Mouse (Mus musculus): ENCODE measurements around the gene Gabbr1. TPM values are rescaled to one million over a fixed set of nuclear protein-coding genes. Genes with fewer than 3 reads are reported as not detected.

Gene Gabbr1
- 5.8 and 6.2 TPM in 2 replicates for polyA plus RNA-seq (2015; fragmentation: Nextera tagmentation; extraction: Ambion mirVana)

- Histone ChIP-seq H3K4me1 (ENCODE audit: insufficient read depth, low read depth, low read length) (peaks cover 8% of the 10 kb centered on the region), H3K9me3 (ENCODE audit: low read length) (no peaks in the 10 kb centered on the region), H3K9ac (replicated peaks; ENCODE audit: low read depth) (peak within 1 kb of the TSS; percentile 83), H3K4me2 (replicated peaks; ENCODE audit: low read depth, low read length) (peak within 1 kb of the TSS; percentile 97), H3K4me3 (ENCODE audit: low read depth, low read length) (peak within 1 kb of the TSS; percentile 88), H3K27ac (ENCODE audit: low read length) (peak within 1 kb of the TSS; percentile 68), H3K36me3 (ENCODE audit: insufficient read depth, low read length) (no peaks in the 10 kb centered on the region), H3K27me3 (replicated peaks; ENCODE audit: insufficient read depth, low read length) (no peaks in the 10 kb centered on the region)
- WGBS, result 2% methylated on average over 45 of the region's 55 CpGs
- DNase-seq (ENCODE audit: low spot score) (peak; percentile 89), ATAC-seq (peak; percentile 93)
- TF ChIP-seq CTCF (IDR thresholded peaks at IDR 0.05) (no peak), EP300 (IDR thresholded peaks at IDR 0.05) (no peak)
Observed at GRCm38 (mm10) chr17:37045611-37046311, at the start of gene Gabbr1. Gene Gabbr1, plus strand, starts transcription at chr17:37045966.

GRCm38 (mm10) chr17:36997033-36997735, 48.6 kb upstream of the Gabbr1 start:
- DNase-seq (ENCODE audit: low spot score) (peak; percentile 86), ATAC-seq (peak; percentile 77)
- H3K27me3 ChIP-seq (replicated peaks; ENCODE audit: insufficient read depth, low read length), result no peaks in the 10 kb centered on the region
- 26% methylated on average over 7 of the region's 7 CpGs for WGBS
- no peak overlapping the region for H3K4me2 ChIP-seq (replicated peaks; ENCODE audit: low read depth, low read length)
- H3K36me3 ChIP-seq (ENCODE audit: insufficient read depth, low read length), result no peaks in the 10 kb centered on the region
- TF ChIP-seq EP300 (IDR thresholded peaks at IDR 0.05), result 0 out of 2 replicates have a peak, but pooled peaks have one; percentile 19
- TF ChIP-seq CTCF (IDR thresholded peaks at IDR 0.05), result peak; percentile 93
- no peak overlapping the region for H3K4me3 ChIP-seq (ENCODE audit: low read depth, low read length)
- no peaks in the 10 kb centered on the region for H3K4me1 ChIP-seq (ENCODE audit: insufficient read depth, low read depth, low read length)
- no peak overlapping the region for H3K9ac ChIP-seq (replicated peaks; ENCODE audit: low read depth)
- no peaks in the 10 kb centered on the region for H3K9me3 ChIP-seq (ENCODE audit: low read length)
- H3K27ac ChIP-seq (ENCODE audit: low read length), result no peak overlapping the region

- 62% methylated on average over 2 of the region's 2 CpGs for WGBS
Observed at GRCm38 (mm10) chr17:36998477-36998876, 47.3 kb upstream of the Gabbr1 start.

GRCm38 (mm10) chr17:37000863-37001262, 44.9 kb upstream of the Gabbr1 start, which contains the start of gene Zfp57:
Gene Zfp57, plus strand, starts transcription at chr17:37001163.
- H3K4me1 ChIP-seq (ENCODE audit: insufficient read depth, low read depth, low read length), result peaks cover 6% of the 10 kb centered on the region
- H3K9me3 ChIP-seq (ENCODE audit: low read length), result no peaks in the 10 kb centered on the region
- H3K4me2 ChIP-seq (replicated peaks; ENCODE audit: low read depth, low read length), result peak within 1 kb of the TSS; percentile 93
- H3K9ac ChIP-seq (replicated peaks; ENCODE audit: low read depth), result no peak within 1 kb of the TSS
- H3K36me3 ChIP-seq (ENCODE audit: insufficient read depth, low read length), result no peaks in the 10 kb centered on the region
- no peak within 1 kb of the TSS for H3K27ac ChIP-seq (ENCODE audit: low read length)
- 92% methylated on average over 7 of the region's 7 CpGs for WGBS
- H3K27me3 ChIP-seq (replicated peaks; ENCODE audit: insufficient read depth, low read length), result no peaks in the 10 kb centered on the region
- no peak for ATAC-seq
- DNase-seq (ENCODE audit: low spot score), result no peak
- TF ChIP-seq EP300 (IDR thresholded peaks at IDR 0.05) (no peak), CTCF (IDR thresholded peaks at IDR 0.05) (no peak)
- no peak within 1 kb of the TSS for H3K4me3 ChIP-seq (ENCODE audit: low read depth, low read length)

More at GRCm38 (mm10) chr17:36998477-36998876, 47.3 kb upstream of the Gabbr1 start:
- H3K4me1 ChIP-seq (ENCODE audit: insufficient read depth, low read depth, low read length), result peaks cover 5% of the 10 kb centered on the region
- no peak overlapping the region for H3K4me3 ChIP-seq (ENCODE audit: low read depth, low read length)
- H3K36me3 ChIP-seq (ENCODE audit: insufficient read depth, low read length), result no peaks in the 10 kb centered on the region
- H3K4me2 ChIP-seq (replicated peaks; ENCODE audit: low read depth, low read length), result no peak overlapping the region
- H3K9ac ChIP-seq (replicated peaks; ENCODE audit: low read depth), result no peak overlapping the region
- H3K9me3 ChIP-seq (ENCODE audit: low read length), result no peaks in the 10 kb centered on the region
- DNase-seq (ENCODE audit: low spot score) (no peak), ATAC-seq (no peak)
- no peak overlapping the region for H3K27ac ChIP-seq (ENCODE audit: low read length)
- H3K27me3 ChIP-seq (replicated peaks; ENCODE audit: insufficient read depth, low read length), result no peaks in the 10 kb centered on the region
- TF ChIP-seq EP300 (IDR thresholded peaks at IDR 0.05), result no peak
- no peak for TF ChIP-seq CTCF (IDR thresholded peaks at IDR 0.05)

- peak overlapping the region; percentile 65 for H3K4me3 ChIP-seq (ENCODE audit: low read depth, low read length)
- TF ChIP-seq EP300 (IDR thresholded peaks at IDR 0.05), result 0 out of 2 replicates have a peak, but pooled peaks have one; percentile 21
- TF ChIP-seq CTCF (IDR thresholded peaks at IDR 0.05), result no peak
- no peaks in the 10 kb centered on the region for H3K27me3 ChIP-seq (replicated peaks; ENCODE audit: insufficient read depth, low read length)
- H3K27ac ChIP-seq (ENCODE audit: low read length), result peak overlapping the region; percentile 90
- H3K4me1 ChIP-seq (ENCODE audit: insufficient read depth, low read depth, low read length), result peaks cover 6% of the 10 kb centered on the region
- H3K9me3 ChIP-seq (ENCODE audit: low read length), result no peaks in the 10 kb centered on the region
- peak overlapping the region; percentile 82 for H3K9ac ChIP-seq (replicated peaks; ENCODE audit: low read depth)
- H3K4me2 ChIP-seq (replicated peaks; ENCODE audit: low read depth, low read length), result peak overlapping the region; percentile 93
- ATAC-seq, result peak; percentile 94
- 0 out of 2 replicates have a peak, but pooled peaks cover 2% of the 10 kb centered on the region for H3K36me3 ChIP-seq (ENCODE audit: insufficient read depth, low read length)
- WGBS, result under 1% methylated on average over 49 of the region's 49 CpGs
- DNase-seq (ENCODE audit: low spot score), result peak; percentile 93
Observed at GRCm38 (mm10) chr17:37002364-37003330, 43.1 kb upstream of the Gabbr1 start.
